Mouse (Mus musculus): ENCODE results near the gene Tsc22d1. TPM values are rescaled to one million over a fixed set of nuclear protein-coding genes. Genes with fewer than 3 reads are reported as not detected.

Gene Tsc22d1
- polyA plus RNA-seq, 1 experiment from 2014 or later = 674 TPM

- Histone ChIP-seq H3K27ac (no peak overlapping the region), H3K4me2 (no peak overlapping the region), H3K4me1 (replicated peaks) (peaks cover 12% of the 10 kb centered on the region), H3K36me3 (peaks cover 3% of the 10 kb centered on the region; the same call in 1 of the 2 replicates), H3K27me3 (no peaks in the 10 kb centered on the region), H3K9me3 (no peaks in the 10 kb centered on the region), H3K9ac (no peak overlapping the region), H3K4me3 (no peak overlapping the region)
- no peak for ATAC-seq (ENCODE audit: low FRiP score)
- WGBS = 14% methylated on average over 2 of the region's 2 CpGs
Measured at GRCm38 (mm10) chr14:76473404-76473803, 58.6 kb downstream of the Tsc22d1 start.

GRCm38 (mm10) chr14:76474165-76474564 lies 59.4 kb downstream of the Tsc22d1 start:
- WGBS = 77% methylated on average over 1 of the region's 1 CpGs
- Histone ChIP-seq H3K4me2 (no peak overlapping the region), H3K4me3 (no peak overlapping the region), H3K27me3 (no peaks in the 10 kb centered on the region), H3K9me3 (no peaks in the 10 kb centered on the region), H3K4me1 (replicated peaks) (peaks cover 14% of the 10 kb centered on the region), H3K9ac (no peak overlapping the region), H3K27ac (no peak overlapping the region), H3K36me3 (peaks cover 3% of the 10 kb centered on the region; the same call in 1 of the 2 replicates)
- ATAC-seq (ENCODE audit: low FRiP score) = no peak

- Histone ChIP-seq H3K9ac (no peak overlapping the region), H3K27ac (no peak overlapping the region), H3K4me3 (no peak overlapping the region), H3K4me2 (no peak overlapping the region), H3K9me3 (no peaks in the 10 kb centered on the region), H3K27me3 (no peaks in the 10 kb centered on the region), H3K4me1 (replicated peaks) (peaks cover 9% of the 10 kb centered on the region), H3K36me3 (peaks cover 3% of the 10 kb centered on the region; the same call in 1 of the 2 replicates)
- WGBS = 74% methylated on average over 4 of the region's 4 CpGs
- ATAC-seq (ENCODE audit: low FRiP score) = no peak
Measured at GRCm38 (mm10) chr14:76476770-76477169, 62.0 kb downstream of the Tsc22d1 start.

- Histone ChIP-seq H3K4me1 (replicated peaks) (peaks cover 13% of the 10 kb centered on the region), H3K4me2 (no peak overlapping the region), H3K9me3 (no peaks in the 10 kb centered on the region), H3K36me3 (no peaks in the 10 kb centered on the region), H3K4me3 (no peak overlapping the region), H3K9ac (no peak overlapping the region), H3K27me3 (no peaks in the 10 kb centered on the region), H3K27ac (no peak overlapping the region)
- ATAC-seq (ENCODE audit: low FRiP score) = no peak
- 75% methylated on average over 2 of the region's 2 CpGs for WGBS
Measured at GRCm38 (mm10) chr14:76478076-76478475, 63.3 kb downstream of the Tsc22d1 start.

GRCm38 (mm10) chr14:76478616-76479015 lies 63.9 kb downstream of the Tsc22d1 start:
- H3K4me2 ChIP-seq = no peak overlapping the region
- no peaks in the 10 kb centered on the region for H3K9me3 ChIP-seq
- H3K4me3 ChIP-seq = no peak overlapping the region
- H3K27ac ChIP-seq = no peak overlapping the region
- H3K36me3 ChIP-seq = no peaks in the 10 kb centered on the region
- no peaks in the 10 kb centered on the region for H3K27me3 ChIP-seq
- peaks cover 13% of the 10 kb centered on the region for H3K4me1 ChIP-seq (replicated peaks)
- no peak overlapping the region for H3K9ac ChIP-seq
- no peak for ATAC-seq (ENCODE audit: low FRiP score)
- 56% methylated on average over 6 of the region's 6 CpGs for WGBS

GRCm38 (mm10) chr14:76479867-76480266 lies 65.1 kb downstream of the Tsc22d1 start:
- no peak for ATAC-seq (ENCODE audit: low FRiP score)
- Histone ChIP-seq H3K4me3 (no peak overlapping the region), H3K4me1 (replicated peaks) (peaks cover 13% of the 10 kb centered on the region), H3K4me2 (no peak overlapping the region), H3K9me3 (no peaks in the 10 kb centered on the region), H3K36me3 (no peaks in the 10 kb centered on the region), H3K27ac (no peak overlapping the region), H3K9ac (no peak overlapping the region), H3K27me3 (no peaks in the 10 kb centered on the region)
- 42% methylated on average over 6 of the region's 6 CpGs for WGBS

- H3K4me3 ChIP-seq = no peak overlapping the region
- H3K27me3 ChIP-seq = no peaks in the 10 kb centered on the region
- WGBS = 93% methylated on average over 11 of the region's 11 CpGs
- H3K9ac ChIP-seq = no peak overlapping the region
- H3K36me3 ChIP-seq = no peaks in the 10 kb centered on the region
- H3K4me2 ChIP-seq = no peak overlapping the region
- no peaks in the 10 kb centered on the region for H3K9me3 ChIP-seq
- no peak for ATAC-seq (ENCODE audit: low FRiP score)
- no peak overlapping the region for H3K27ac ChIP-seq
- H3K4me1 ChIP-seq (replicated peaks) = peaks cover 13% of the 10 kb centered on the region
Measured at GRCm38 (mm10) chr14:76480507-76480906, 65.7 kb downstream of the Tsc22d1 start.

GRCm38 (mm10) chr14:76483701-76484100 lies 68.9 kb downstream of the Tsc22d1 start:
- WGBS = 96% methylated on average over 1 of the region's 1 CpGs
- H3K27ac ChIP-seq = no peak overlapping the region
- no peaks in the 10 kb centered on the region for H3K36me3 ChIP-seq
- ATAC-seq (ENCODE audit: low FRiP score) = no peak
- peaks cover 27% of the 10 kb centered on the region for H3K4me1 ChIP-seq (replicated peaks)
- no peak overlapping the region for H3K9ac ChIP-seq
- no peaks in the 10 kb centered on the region for H3K27me3 ChIP-seq
- H3K4me3 ChIP-seq = no peak overlapping the region
- H3K9me3 ChIP-seq = no peaks in the 10 kb centered on the region
- no peak overlapping the region for H3K4me2 ChIP-seq

- 92% methylated on average over 16 of the region's 16 CpGs for WGBS
- peak overlapping the region; percentile 9; the same call in 1 of the 2 replicates for H3K9ac ChIP-seq
- no peaks in the 10 kb centered on the region for H3K9me3 ChIP-seq
- H3K27ac ChIP-seq = peak overlapping the region; percentile 30; the same call in 1 of the 2 replicates
- H3K4me1 ChIP-seq (replicated peaks) = peaks cover 28% of the 10 kb centered on the region
- H3K36me3 ChIP-seq = no peaks in the 10 kb centered on the region
- no peak overlapping the region for H3K4me3 ChIP-seq
- no peak for ATAC-seq (ENCODE audit: low FRiP score)
- no peaks in the 10 kb centered on the region for H3K27me3 ChIP-seq
- H3K4me2 ChIP-seq = no peak overlapping the region
Measured at GRCm38 (mm10) chr14:76487609-76488008, 72.8 kb downstream of the Tsc22d1 start.

- no peak overlapping the region for H3K4me3 ChIP-seq
- H3K27me3 ChIP-seq = no peaks in the 10 kb centered on the region
- peak overlapping the region; percentile 60 for H3K27ac ChIP-seq
- H3K36me3 ChIP-seq = 0 out of 2 replicates have a peak, but pooled peaks cover 7% of the 10 kb centered on the region
- H3K4me2 ChIP-seq = no peak overlapping the region
- H3K9ac ChIP-seq = peak overlapping the region; percentile 9; the same call in 1 of the 2 replicates
- no peak for ATAC-seq (ENCODE audit: low FRiP score)
- H3K9me3 ChIP-seq = no peaks in the 10 kb centered on the region
- WGBS = 71% methylated on average over 18 of the region's 18 CpGs
- H3K4me1 ChIP-seq (replicated peaks) = peaks cover 26% of the 10 kb centered on the region
Measured at GRCm38 (mm10) chr14:76488101-76489044, 73.6 kb downstream of the Tsc22d1 start.

GRCm38 (mm10) chr14:76489128-76489527 lies 74.4 kb downstream of the Tsc22d1 start:
- Histone ChIP-seq H3K27me3 (no peaks in the 10 kb centered on the region), H3K4me1 (replicated peaks) (peaks cover 26% of the 10 kb centered on the region), H3K4me3 (no peak overlapping the region), H3K9me3 (no peaks in the 10 kb centered on the region), H3K9ac (no peak overlapping the region), H3K27ac (peak overlapping the region; percentile 60), H3K4me2 (no peak overlapping the region), H3K36me3 (peaks cover 15% of the 10 kb centered on the region; the same call in 1 of the 2 replicates)
- 64% methylated on average over 2 of the region's 2 CpGs for WGBS
- peak; percentile 68; the same call in 1 of the 2 replicates for ATAC-seq (ENCODE audit: low FRiP score)

- H3K36me3 ChIP-seq = peaks cover 15% of the 10 kb centered on the region; the same call in 1 of the 2 replicates
- H3K27me3 ChIP-seq = no peaks in the 10 kb centered on the region
- WGBS = 74% methylated on average over 5 of the region's 5 CpGs
- no peak overlapping the region for H3K4me3 ChIP-seq
- H3K4me2 ChIP-seq = no peak overlapping the region
- H3K27ac ChIP-seq = no peak overlapping the region
- H3K4me1 ChIP-seq (replicated peaks) = peaks cover 17% of the 10 kb centered on the region
- no peak overlapping the region for H3K9ac ChIP-seq
- H3K9me3 ChIP-seq = no peaks in the 10 kb centered on the region
- ATAC-seq (ENCODE audit: low FRiP score) = no peak
Measured at GRCm38 (mm10) chr14:76495022-76495421, 80.3 kb downstream of the Tsc22d1 start.
